Mouse (Mus musculus) lung, adult 2 months (tissue): Measurements from ENCODE around the gene Usf1. TPM values are rescaled to one million over a fixed set of nuclear protein-coding genes. Genes with fewer than 3 reads are reported as not detected.

Experiments
- DNase-seq: peaks from one replicate; pipeline ENCODE4 v3.0.0; 2022
- H3K4me1 ChIP-seq: fragments of 200-500 bp; 2 replicates; pipeline ENCODE4 v1.6.1; 2011; ENCODE audit warnings: low read length; ENCODE audit not compliant: control insufficient read depth, insufficient read depth
- H3K4me3 ChIP-seq: fragments of 200-500 bp; replicated peaks from 2 replicates; pipeline ENCODE3; 2011; ENCODE audit warnings: low read depth, mild to moderate bottlenecking, control low read depth, low read length; ENCODE audit errors: extremely low read depth
- CTCF ChIP-seq: fragments of 200-500 bp; IDR thresholded peaks from 2 replicates; pipeline ENCODE4 v1.5.1; 2011; ENCODE audit warnings: mild to moderate bottlenecking, low read length, control low read depth; ENCODE audit not compliant: insufficient read depth
- POLR2A ChIP-seq: fragments of 200-500 bp; IDR thresholded peaks from 2 replicates; pipeline ENCODE4 v1.6.1; 2011; ENCODE audit warnings: low read depth, mild to moderate bottlenecking, control low read depth, low read length, borderline replicate concordance; ENCODE audit errors: extremely low read depth
- WGBS: fragments of 180-500 bp; shearing (Covaris S2); methylation state at CpG from one replicate; pipeline ENCODE4 v1.1.7; 2018; 5-methylcytosine and 5-hydroxymethylcytosine counted together
- polyA plus RNA-seq: library from polyadenylated mRNA; depleted of rRNA; stranded (reverse); fragments of >200 nt; gene quantifications from 2 replicates; pipeline ENCODE4 v1.2.3, GENCODE M21; 2012

The Usf1 gene
- polyA plus RNA-seq, 1 experiment = 107 TPM

GRCm38 (mm10) chr1:171384361-171384760 is 26.8 kb upstream of the Usf1 start:
- DNase-seq = no peak
- WGBS = 64% methylated on average over 9 of the region's 9 CpGs
- TF ChIP-seq CTCF (no peak), POLR2A (no peak)
- Histone ChIP-seq H3K4me3 (no peak overlapping the region), H3K4me1 (peaks cover 5% of the 10 kb centered on the region; the same call in 1 of the 2 replicates)

DNA sequence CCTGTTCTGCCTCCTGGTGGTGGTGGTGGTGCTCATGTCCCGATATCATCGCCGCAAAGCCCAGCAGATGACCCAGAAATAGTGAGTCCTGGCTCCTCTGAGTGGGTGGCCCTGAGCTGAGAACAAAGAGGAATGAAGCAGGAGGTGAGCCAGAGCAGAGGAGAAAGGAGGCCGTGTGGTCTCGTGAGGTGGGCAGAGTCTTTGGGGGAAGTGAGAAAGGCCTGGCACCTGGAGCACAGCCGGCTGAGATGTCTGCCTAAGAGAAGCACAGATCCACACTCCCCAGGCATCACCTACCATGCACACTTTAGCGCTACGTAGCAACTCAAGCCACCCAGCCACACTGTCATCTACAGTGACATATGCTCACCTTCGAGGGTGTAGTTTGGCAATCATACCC is 25.9 kb upstream of the Usf1 start:
- 61% methylated on average over 9 of the region's 9 CpGs for WGBS
- DNase-seq = no peak
- H3K4me1 ChIP-seq = peaks cover 1% of the 10 kb centered on the region; the same call in 1 of the 2 replicates

GRCm38 (mm10) chr1:171387099-171387498 is 24.0 kb upstream of the Usf1 start:
- TF ChIP-seq POLR2A (no peak), CTCF (0 out of 2 replicates have a peak, but pooled peaks have one; percentile 10)
- H3K4me3 ChIP-seq = no peak overlapping the region
- WGBS = 52% methylated on average over 6 of the region's 6 CpGs
- no peak for DNase-seq
- no peaks in the 10 kb centered on the region for H3K4me1 ChIP-seq

More for the DNA sequence above, 25.9 kb upstream of the Usf1 start:
- TF ChIP-seq POLR2A (no peak), CTCF (no peak)
- H3K4me3 ChIP-seq = no peak overlapping the region

DNA sequence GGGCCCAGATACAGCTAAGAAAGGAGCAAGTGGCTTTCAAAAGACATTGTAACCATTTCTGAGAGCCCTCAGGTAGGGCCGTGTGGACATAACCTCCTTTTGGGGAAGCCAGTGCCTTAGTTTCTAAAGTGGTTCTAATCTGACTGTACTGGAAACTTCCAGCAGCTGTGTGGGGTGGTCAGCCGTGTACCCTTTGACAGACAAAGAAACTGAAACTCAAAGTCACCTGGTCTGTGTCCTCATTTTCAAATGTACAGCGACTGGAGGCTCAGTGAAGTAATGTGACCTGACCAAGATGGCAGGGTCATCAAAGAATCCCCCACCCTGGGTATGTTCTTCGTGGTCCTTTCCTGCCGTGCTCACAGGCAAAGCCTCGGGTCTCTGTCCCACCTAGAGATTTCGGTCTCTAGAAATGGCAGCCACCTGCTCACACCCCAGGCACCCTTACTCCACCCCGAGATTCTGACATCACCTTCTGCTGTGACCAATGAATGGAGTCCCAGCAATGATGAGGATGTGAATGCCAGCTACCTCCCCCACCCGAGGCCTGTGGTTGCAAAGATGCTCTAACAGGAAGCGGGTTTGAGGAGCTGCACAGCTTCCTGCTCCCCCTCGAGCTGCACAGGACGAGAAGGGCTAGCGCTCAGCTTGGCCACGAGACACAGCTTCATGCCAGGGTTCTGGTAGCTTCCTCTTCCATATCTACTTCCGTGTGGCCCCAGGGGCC is 22.6 kb upstream of the Usf1 start, which contains the start of gene Arhgap30:
Gene Arhgap30, plus strand, starts transcription at position 579 of the 727 bp plus-strand sequence.
- WGBS = 62% methylated on average over 15 of the region's 15 CpGs
- H3K4me1 ChIP-seq = no peaks in the 10 kb centered on the region
- peak within 1 kb of the TSS; percentile 43 for H3K4me3 ChIP-seq
- TF ChIP-seq POLR2A = peak; percentile 56; the same call in 1 of the 2 replicates
- no peak for TF ChIP-seq CTCF
- DNase-seq = no peak

GRCm38 (mm10) chr1:171390101-171390500 is 21.0 kb upstream of the Usf1 start:
- WGBS = 56% methylated on average over 4 of the region's 4 CpGs
- Histone ChIP-seq H3K4me1 (no peaks in the 10 kb centered on the region), H3K4me3 (peak overlapping the region; percentile 43)
- no peak for DNase-seq
- no peak for TF ChIP-seq POLR2A
- no peak for TF ChIP-seq CTCF

GRCm38 (mm10) chr1:171401821-171402220 is 9.3 kb upstream of the Usf1 start:
- 72% methylated on average over 4 of the region's 4 CpGs for WGBS
- Histone ChIP-seq H3K4me3 (no peak overlapping the region), H3K4me1 (no peaks in the 10 kb centered on the region)
- no peak for DNase-seq
- no peak for TF ChIP-seq CTCF
- no peak for TF ChIP-seq POLR2A

GRCm38 (mm10) chr1:171402991-171403390 is 8.1 kb upstream of the Usf1 start:
- no peak for TF ChIP-seq CTCF
- no peak for TF ChIP-seq POLR2A
- Histone ChIP-seq H3K4me1 (no peaks in the 10 kb centered on the region), H3K4me3 (no peak overlapping the region)
- no peak for DNase-seq
- 78% methylated on average over 9 of the region's 9 CpGs for WGBS

DNA sequence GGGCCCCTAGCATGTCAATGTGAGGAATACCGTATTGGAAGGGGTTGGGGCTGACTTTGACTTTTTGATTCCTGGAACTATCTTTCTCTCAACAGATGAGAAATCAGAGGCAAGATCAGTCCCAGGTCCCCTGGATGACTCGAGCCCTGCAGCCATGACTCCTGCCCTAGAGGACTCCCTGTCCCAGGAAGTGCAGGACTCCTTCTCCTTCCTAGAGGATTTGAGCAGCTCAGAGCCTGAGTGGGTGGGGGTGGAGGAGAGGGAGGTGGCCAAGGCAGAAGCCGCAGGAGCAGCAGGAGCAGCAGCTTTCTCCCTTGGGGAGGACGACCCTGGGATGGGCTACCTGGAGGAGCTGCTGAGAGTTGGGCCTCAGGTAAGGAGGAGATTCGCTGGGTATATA is 3.9 kb upstream of the Usf1 start:
- no peak for TF ChIP-seq CTCF
- TF ChIP-seq POLR2A = no peak
- WGBS = 74% methylated on average over 5 of the region's 5 CpGs
- Histone ChIP-seq H3K4me1 (no peaks in the 10 kb centered on the region), H3K4me3 (no peak overlapping the region)
- no peak for DNase-seq

DNA sequence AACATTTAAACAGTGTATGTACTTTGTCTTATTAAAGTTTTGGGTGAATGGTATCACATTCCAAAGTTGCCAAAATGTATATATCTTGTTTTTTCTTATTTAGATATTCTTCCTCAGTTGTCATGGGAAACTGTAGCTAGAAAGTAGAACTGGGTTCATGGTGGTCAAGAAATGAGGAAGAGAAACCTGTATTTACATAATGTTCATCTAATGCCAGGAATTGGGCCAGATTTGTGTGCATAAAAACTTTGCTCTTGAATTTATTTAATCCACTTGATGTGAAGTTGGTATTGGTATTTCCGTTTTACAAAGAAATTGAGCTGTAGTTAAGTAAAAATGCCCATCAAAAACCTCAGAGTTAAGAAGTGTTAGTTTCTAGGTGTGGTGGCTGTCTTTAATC is 882 bp upstream of the Usf1 start:
- 72% methylated on average over 1 of the region's 1 CpGs for WGBS
- TF ChIP-seq CTCF (no peak), POLR2A (no peak)
- no peak for DNase-seq
- Histone ChIP-seq H3K4me3 (no peak overlapping the region), H3K4me1 (0 out of 2 replicates have a peak, but pooled peaks cover 2% of the 10 kb centered on the region)

GRCm38 (mm10) chr1:171411492-171411941 is 404 bp downstream of the Usf1 start:
- H3K4me1 ChIP-seq = 0 out of 2 replicates have a peak, but pooled peaks cover 2% of the 10 kb centered on the region
- peak overlapping the region; percentile 100 for H3K4me3 ChIP-seq
- DNase-seq = no peak
- under 1% methylated on average over 39 of the region's 39 CpGs for WGBS
- no peak for TF ChIP-seq POLR2A
- TF ChIP-seq CTCF = no peak
